Mouse (Mus musculus) limb, embryonic 12.5 days (tissue): ENCODE results near the gene Lpcat4. TPM values are rescaled to one million over a fixed set of nuclear protein-coding genes. Genes with fewer than 3 reads are reported as not detected.

Source experiments
- ATAC-seq: fragments of 200-750 bp; cut with Nextera tagmentation; 2 replicates; pipeline ENCODE4 v1.8.0; 2017; ENCODE audit warnings: low read depth, moderate TSS enrichment; ENCODE audit not compliant: insufficient number of reproducible peaks, insufficient read depth, low FRiP score, low TSS enrichment
- H3K27ac ChIP-seq: fragments of 300-500 bp; sonication (generic); 2 replicates; pipeline ENCODE4 v1.5.1; 2016; ENCODE audit warnings: mild to moderate bottlenecking, moderate library complexity
- H3K27me3 ChIP-seq: fragments of 300-500 bp; sonication (generic); 2 replicates; pipeline ENCODE4 v1.6.1; 2016; ENCODE audit warnings: mild to moderate bottlenecking, moderate library complexity
- H3K36me3 ChIP-seq: fragments of 300-500 bp; sonication (generic); 2 replicates; pipeline ENCODE4 v1.6.1; 2016; ENCODE audit warnings: mild to moderate bottlenecking, moderate library complexity
- H3K4me1 ChIP-seq: fragments of 300-500 bp; sonication (generic); replicated peaks from 2 replicates; pipeline ENCODE4 v1.6.1; 2016
- H3K4me2 ChIP-seq: fragments of 300-500 bp; sonication (generic); 2 replicates; pipeline ENCODE4 v1.6.1; 2016; ENCODE audit warnings: mild to moderate bottlenecking, moderate library complexity
- H3K4me3 ChIP-seq: fragments of 300-500 bp; sonication (generic); replicated peaks from 2 replicates; pipeline ENCODE4 v1.5.1; 2016; ENCODE audit warnings: mild to moderate bottlenecking
- H3K9ac ChIP-seq: fragments of 300-500 bp; sonication (generic); replicated peaks from 2 replicates; pipeline ENCODE4 v1.6.1; 2016; ENCODE audit warnings: mild to moderate bottlenecking, moderate library complexity
- H3K9me3 ChIP-seq: fragments of 300-500 bp; sonication (generic); 2 replicates; pipeline ENCODE4 v1.6.1; 2016; ENCODE audit warnings: mild to moderate bottlenecking, moderate library complexity
- WGBS: fragments of 180-500 bp; shearing (Covaris S2); methylation state at CpG from one replicate; pipeline ENCODE4 v1.1.7; 2016; 5-methylcytosine and 5-hydroxymethylcytosine counted together
- polyA plus RNA-seq: library from polyadenylated mRNA; unstranded; fragments of >200 nt; fragmentation: Nextera tagmentation; extraction: Ambion mirVana; gene quantifications from 2 replicates; pipeline ENCODE4 v1.2.1, GENCODE M21; 2016

Gene Lpcat4
- polyA plus RNA-seq, 1 experiment from 2014 or later, result 14.0 TPM

GRCm38 (mm10) chr2:112262779-112263295, 23.6 kb downstream of the Lpcat4 start:
- no peak overlapping the region for H3K27ac ChIP-seq
- WGBS, result 40% methylated on average over 4 of the region's 4 CpGs
- no peaks in the 10 kb centered on the region for H3K9me3 ChIP-seq
- H3K27me3 ChIP-seq, result no peaks in the 10 kb centered on the region
- peak overlapping the region; percentile 57 for H3K4me3 ChIP-seq
- H3K4me1 ChIP-seq, result peaks cover 20% of the 10 kb centered on the region
- ATAC-seq, result no peak
- H3K9ac ChIP-seq, result 0 out of 2 replicates have a peak overlapping the region, but pooled peaks have one; percentile 55
- peak overlapping the region; percentile 60 for H3K4me2 ChIP-seq
- H3K36me3 ChIP-seq, result no peaks in the 10 kb centered on the region

GRCm38 (mm10) chr2:112264364-112264763, 25.1 kb downstream of the Lpcat4 start:
- no peak overlapping the region for H3K4me2 ChIP-seq
- no peak overlapping the region for H3K27ac ChIP-seq
- no peak overlapping the region for H3K9ac ChIP-seq
- ATAC-seq, result no peak
- H3K4me1 ChIP-seq, result peaks cover 20% of the 10 kb centered on the region
- no peak overlapping the region for H3K4me3 ChIP-seq
- H3K9me3 ChIP-seq, result no peaks in the 10 kb centered on the region
- no peaks in the 10 kb centered on the region for H3K36me3 ChIP-seq
- H3K27me3 ChIP-seq, result no peaks in the 10 kb centered on the region
- 77% methylated on average over 4 of the region's 4 CpGs for WGBS

- ATAC-seq, result peak; percentile 94
- WGBS, result under 1% methylated on average over 76 of the region's 85 CpGs
These were observed 26.4 kb downstream of the Lpcat4 start, which contains the start of gene Slc12a6 for GRCm38 (mm10) chr2:112265448-112266241. Gene Slc12a6, plus strand, starts transcription at chr2:112265825.

GRCm38 (mm10) chr2:112266242-112266592, 26.9 kb downstream of the Lpcat4 start, which contains the start of gene Gm21985:
Gene Gm21985, plus strand, starts transcription at chr2:112266314.
- ATAC-seq, result peak; percentile 33
- Histone ChIP-seq H3K27ac (peak within 1 kb of the TSS; percentile 89), H3K4me3 (peak within 1 kb of the TSS; percentile 74), H3K4me1 (peaks cover 20% of the 10 kb centered on the region), H3K9ac (peak within 1 kb of the TSS; percentile 75), H3K4me2 (peak within 1 kb of the TSS; percentile 93), H3K9me3 (no peaks in the 10 kb centered on the region), H3K36me3 (no peaks in the 10 kb centered on the region), H3K27me3 (no peaks in the 10 kb centered on the region)
- WGBS, result 3% methylated on average over 11 of the region's 11 CpGs

More at GRCm38 (mm10) chr2:112265448-112266241, 26.4 kb downstream of the Lpcat4 start, which contains the start of gene Slc12a6:
- H3K36me3 ChIP-seq, result no peaks in the 10 kb centered on the region
- H3K27me3 ChIP-seq, result no peaks in the 10 kb centered on the region
- H3K4me1 ChIP-seq, result peaks cover 20% of the 10 kb centered on the region
- peak within 1 kb of the TSS; percentile 75 for H3K9ac ChIP-seq
- H3K4me3 ChIP-seq, result peak within 1 kb of the TSS; percentile 74
- H3K9me3 ChIP-seq, result no peaks in the 10 kb centered on the region
- H3K4me2 ChIP-seq, result peak within 1 kb of the TSS; percentile 93
- peak within 1 kb of the TSS; percentile 89 for H3K27ac ChIP-seq

- H3K4me3 ChIP-seq, result peak overlapping the region; percentile 74
- H3K27ac ChIP-seq, result no peak overlapping the region
- no peaks in the 10 kb centered on the region for H3K36me3 ChIP-seq
- H3K9me3 ChIP-seq, result no peaks in the 10 kb centered on the region
- no peaks in the 10 kb centered on the region for H3K27me3 ChIP-seq
- no peak for ATAC-seq
- WGBS, result 47% methylated on average over 10 of the region's 10 CpGs
- peak overlapping the region; percentile 93 for H3K4me2 ChIP-seq
- no peak overlapping the region for H3K9ac ChIP-seq
- H3K4me1 ChIP-seq, result peaks cover 20% of the 10 kb centered on the region
These were observed 27.5 kb downstream of the Lpcat4 start for GRCm38 (mm10) chr2:112266780-112267179.

- Histone ChIP-seq H3K9me3 (no peaks in the 10 kb centered on the region), H3K36me3 (no peaks in the 10 kb centered on the region), H3K27ac (no peak overlapping the region), H3K27me3 (no peaks in the 10 kb centered on the region), H3K9ac (no peak overlapping the region), H3K4me3 (no peak overlapping the region), H3K4me2 (peak overlapping the region; percentile 93), H3K4me1 (peaks cover 18% of the 10 kb centered on the region)
- WGBS, result 79% methylated on average over 8 of the region's 8 CpGs
- no peak for ATAC-seq
These were observed 28.4 kb downstream of the Lpcat4 start for GRCm38 (mm10) chr2:112267547-112268269.

GRCm38 (mm10) chr2:112270011-112270410, 30.7 kb downstream of the Lpcat4 start:
- Histone ChIP-seq H3K4me3 (no peak overlapping the region), H3K4me2 (no peak overlapping the region), H3K27ac (no peak overlapping the region), H3K36me3 (no peaks in the 10 kb centered on the region), H3K9me3 (no peaks in the 10 kb centered on the region), H3K9ac (no peak overlapping the region), H3K4me1 (peaks cover 11% of the 10 kb centered on the region), H3K27me3 (no peaks in the 10 kb centered on the region)
- no peak for ATAC-seq
- 91% methylated on average over 2 of the region's 2 CpGs for WGBS

- Histone ChIP-seq H3K27ac (no peak overlapping the region), H3K27me3 (no peaks in the 10 kb centered on the region), H3K9me3 (no peaks in the 10 kb centered on the region), H3K4me2 (no peak overlapping the region), H3K4me3 (no peak overlapping the region), H3K36me3 (no peaks in the 10 kb centered on the region), H3K9ac (no peak overlapping the region), H3K4me1 (no peaks in the 10 kb centered on the region)
- ATAC-seq, result no peak
- 91% methylated on average over 2 of the region's 2 CpGs for WGBS
These were observed 33.6 kb downstream of the Lpcat4 start for GRCm38 (mm10) chr2:112272909-112273308.

- H3K9ac ChIP-seq, result no peak overlapping the region
- H3K27me3 ChIP-seq, result no peaks in the 10 kb centered on the region
- 88% methylated on average over 6 of the region's 6 CpGs for WGBS
- H3K36me3 ChIP-seq, result no peaks in the 10 kb centered on the region
- H3K9me3 ChIP-seq, result no peaks in the 10 kb centered on the region
- no peak for ATAC-seq
- H3K27ac ChIP-seq, result no peak overlapping the region
- no peak overlapping the region for H3K4me3 ChIP-seq
- H3K4me2 ChIP-seq, result no peak overlapping the region
- no peaks in the 10 kb centered on the region for H3K4me1 ChIP-seq
These were observed 34.2 kb downstream of the Lpcat4 start for GRCm38 (mm10) chr2:112273474-112273873.

- H3K4me2 ChIP-seq, result no peak overlapping the region
- no peaks in the 10 kb centered on the region for H3K36me3 ChIP-seq
- no peak overlapping the region for H3K4me3 ChIP-seq
- no peaks in the 10 kb centered on the region for H3K4me1 ChIP-seq
- H3K9ac ChIP-seq, result no peak overlapping the region
- 97% methylated on average over 3 of the region's 3 CpGs for WGBS
- no peaks in the 10 kb centered on the region for H3K9me3 ChIP-seq
- no peak for ATAC-seq
- no peaks in the 10 kb centered on the region for H3K27me3 ChIP-seq
- H3K27ac ChIP-seq, result no peak overlapping the region
These were observed 37.6 kb downstream of the Lpcat4 start for GRCm38 (mm10) chr2:112276870-112277269.

- no peaks in the 10 kb centered on the region for H3K36me3 ChIP-seq
- H3K4me3 ChIP-seq, result no peak overlapping the region
- 0 out of 2 replicates have a peak, but pooled peaks cover 4% of the 10 kb centered on the region for H3K4me1 ChIP-seq
- no peak overlapping the region for H3K9ac ChIP-seq
- no peaks in the 10 kb centered on the region for H3K9me3 ChIP-seq
- no peak for ATAC-seq
- H3K27ac ChIP-seq, result no peak overlapping the region
- WGBS, result 91% methylated on average over 1 of the region's 1 CpGs
- no peaks in the 10 kb centered on the region for H3K27me3 ChIP-seq
- no peak overlapping the region for H3K4me2 ChIP-seq
These were observed 43.6 kb downstream of the Lpcat4 start for GRCm38 (mm10) chr2:112282846-112283245.
